Mouse (Mus musculus) hindbrain, embryonic 13.5 days (tissue): ENCODE measurements around the gene Rspo1. TPM values are rescaled to one million over a fixed set of nuclear protein-coding genes. Genes with fewer than 3 reads are reported as not detected.
"Not testable (repeated sequence)": the region's sequence is repeated elsewhere in the genome, so short reads cannot be mapped to it uniquely, and the experiment has no call there.

Source experiments
- ATAC-seq: fragments of 200-750 bp; cut with Nextera tagmentation; 2 replicates; pipeline ENCODE4 v1.8.0; 2017; ENCODE audit warnings: moderate TSS enrichment; ENCODE audit not compliant: low FRiP score
- H3K27ac ChIP-seq: fragments of 300-500 bp; sonication (generic); 2 replicates; pipeline ENCODE4 v1.5.1; 2015; ENCODE audit warnings: inconsistent platforms, mild to moderate bottlenecking, moderate library complexity
- H3K27me3 ChIP-seq: fragments of 300-500 bp; sonication (generic); 2 replicates; pipeline ENCODE4 v1.6.1; 2015; ENCODE audit warnings: mild to moderate bottlenecking, inconsistent platforms
- H3K36me3 ChIP-seq: fragments of 300-500 bp; sonication (generic); 2 replicates; pipeline ENCODE4 v1.6.1; 2015; ENCODE audit warnings: mild to moderate bottlenecking, inconsistent platforms
- H3K4me1 ChIP-seq: fragments of 300-500 bp; sonication (generic); replicated peaks from 2 replicates; pipeline ENCODE4 v1.6.1; 2015; ENCODE audit warnings: inconsistent platforms
- H3K4me2 ChIP-seq: fragments of 300-500 bp; sonication (generic); 2 replicates; pipeline ENCODE4 v1.6.1; 2015; ENCODE audit warnings: inconsistent platforms, mild to moderate bottlenecking, moderate library complexity
- H3K4me3 ChIP-seq: fragments of 300-500 bp; sonication (generic); 2 replicates; pipeline ENCODE4 v1.5.1; 2015; ENCODE audit warnings: mild to moderate bottlenecking, inconsistent platforms
- H3K9ac ChIP-seq: fragments of 300-500 bp; sonication (generic); 2 replicates; pipeline ENCODE4 v1.6.1; 2015; ENCODE audit warnings: mild to moderate bottlenecking, inconsistent platforms
- H3K9me3 ChIP-seq: fragments of 300-500 bp; sonication (generic); 2 replicates; pipeline ENCODE4 v1.6.1; 2016; ENCODE audit warnings: inconsistent platforms
- WGBS: fragments of 180-500 bp; shearing (Covaris S2); methylation state at CpG from one replicate; pipeline ENCODE4 v1.1.7; 2015; 5-methylcytosine and 5-hydroxymethylcytosine counted together
- polyA plus RNA-seq: library from polyadenylated mRNA; unstranded; fragments of >200 nt; fragmentation: Nextera tagmentation; extraction: Ambion mirVana; gene quantifications from 2 replicates; pipeline ENCODE4 v1.2.1, GENCODE M21; 2015

Rspo1 gene
- 2.5 and 4.1 TPM in 2 replicates for polyA plus RNA-seq

- Histone ChIP-seq H3K27me3 (peaks cover 100% of the 10 kb centered on the region), H3K27ac (no peak within 1 kb of the TSS), H3K36me3 (no peaks in the 10 kb centered on the region), H3K9ac (peak within 1 kb of the TSS; percentile 49), H3K9me3 (no peaks in the 10 kb centered on the region), H3K4me1 (peaks cover 40% of the 10 kb centered on the region), H3K4me2 (peak within 1 kb of the TSS; percentile 53), H3K4me3 (peak within 1 kb of the TSS; percentile 39)
- no peak for ATAC-seq
- 2% methylated on average over 42 of the region's 62 CpGs for WGBS
Measured at GRCm38 (mm10) chr4:124985671-124986602, at the start of gene Rspo1. TSS of gene Rspo1 (plus strand) at chr4:124986430.

DNA sequence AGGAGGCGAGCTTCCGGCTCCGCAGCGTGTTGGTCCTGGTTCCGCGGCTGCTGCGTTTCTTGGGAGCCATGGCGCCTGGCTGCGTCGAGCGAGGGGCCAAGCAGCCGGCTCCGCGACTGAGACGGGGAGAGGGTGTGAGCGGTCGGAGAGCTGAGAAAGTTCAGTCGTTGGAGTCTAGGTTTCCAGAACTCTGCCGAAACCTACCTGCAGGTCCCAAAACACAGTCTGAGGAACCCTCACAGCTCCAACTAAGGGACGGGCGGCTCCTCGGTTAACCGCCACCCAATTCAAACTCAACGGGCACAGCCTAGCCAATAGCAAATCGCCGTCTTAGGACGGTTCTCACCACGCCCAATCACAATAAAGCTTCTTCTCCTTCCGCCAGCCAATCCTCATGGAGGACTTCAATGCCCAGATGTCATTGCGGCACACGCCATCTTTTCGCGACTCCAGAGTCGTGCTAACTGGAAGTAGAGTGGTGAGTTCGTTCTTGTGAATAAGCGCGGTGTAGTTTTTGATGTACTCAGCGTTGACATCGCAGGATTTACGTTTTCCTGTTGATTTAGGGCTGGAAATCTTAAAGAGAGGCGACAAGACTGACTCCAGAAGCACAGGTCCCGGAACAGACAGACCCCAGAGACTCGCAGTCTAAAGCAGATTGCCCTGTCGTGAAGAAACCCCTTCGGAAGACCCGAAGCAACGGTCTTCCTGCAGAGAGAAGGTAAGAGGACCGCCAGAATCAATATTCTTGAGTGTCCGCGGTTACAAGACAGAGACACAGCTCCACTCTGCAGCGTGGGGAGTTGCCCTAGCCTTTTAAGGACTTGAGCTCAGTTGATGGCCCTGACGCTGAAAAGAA is 49.4 kb upstream of the Rspo1 start, which contains the start of gene 9930104L06Rik:
TSS of gene 9930104L06Rik (plus strand) at position 436 of the 859 bp plus-strand sequence.
- Histone ChIP-seq H3K27ac (no peak within 1 kb of the TSS), H3K4me3 (peak within 1 kb of the TSS; percentile 61), H3K27me3 (no peaks in the 10 kb centered on the region), H3K9ac (peak within 1 kb of the TSS; percentile 78), H3K4me2 (peak within 1 kb of the TSS; percentile 91), H3K36me3 (peaks cover 30% of the 10 kb centered on the region), H3K4me1 (peaks cover 24% of the 10 kb centered on the region), H3K9me3 (no peaks in the 10 kb centered on the region)
- ATAC-seq: peak; percentile 98
- under 1% methylated on average over 52 of the region's 52 CpGs for WGBS

DNA sequence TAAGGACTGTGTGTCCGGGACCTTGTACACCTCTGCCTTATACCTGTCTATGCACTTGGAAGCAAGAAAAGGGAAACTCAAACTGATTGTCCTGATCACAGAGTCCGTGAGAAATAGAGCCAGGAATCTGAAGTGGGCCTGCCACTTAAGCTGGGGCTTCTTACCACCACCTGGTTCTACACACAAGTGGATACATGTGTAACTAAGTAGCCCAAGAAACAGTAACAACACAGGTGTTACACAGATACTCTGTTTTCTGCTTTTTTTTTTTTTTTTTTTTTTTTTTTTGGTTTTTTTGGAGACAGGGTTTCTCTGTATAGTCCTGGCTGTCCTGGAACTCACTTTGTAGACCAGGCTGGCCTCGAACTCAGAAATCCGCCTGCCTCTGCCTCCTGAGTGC is 47.0 kb upstream of the Rspo1 start, which contains the start of gene Cdca8:
TSS of gene Cdca8 (minus strand) at position 101 of the 400 bp plus-strand sequence.
- not testable (repeated sequence) for H3K9me3 ChIP-seq, ATAC-seq, H3K27ac ChIP-seq, H3K4me3 ChIP-seq, H3K9ac ChIP-seq, H3K27me3 ChIP-seq, H3K4me2 ChIP-seq
- WGBS: 92% methylated on average over 4 of the region's 4 CpGs
- peaks cover 39% of the 10 kb centered on the region for H3K36me3 ChIP-seq
- peaks cover 24% of the 10 kb centered on the region for H3K4me1 ChIP-seq

- Histone ChIP-seq H3K4me3 (no peak overlapping the region), H3K27ac (no peak overlapping the region), H3K9ac (no peak overlapping the region), H3K4me1 (peaks cover 5% of the 10 kb centered on the region), H3K9me3 (no peaks in the 10 kb centered on the region), H3K27me3 (no peaks in the 10 kb centered on the region), H3K4me2 (no peak overlapping the region), H3K36me3 (peaks cover 39% of the 10 kb centered on the region)
- 0 out of 2 replicates have a peak, but pooled peaks have one; percentile 54 for ATAC-seq
- 9% methylated on average over 4 of the region's 4 CpGs for WGBS
Measured at GRCm38 (mm10) chr4:124943022-124943421, 43.2 kb upstream of the Rspo1 start.

- Histone ChIP-seq H3K9me3 (no peaks in the 10 kb centered on the region), H3K9ac (no peak overlapping the region), H3K4me1 (no peaks in the 10 kb centered on the region), H3K27me3 (no peaks in the 10 kb centered on the region), H3K27ac (no peak overlapping the region), H3K4me2 (no peak overlapping the region), H3K36me3 (peaks cover 35% of the 10 kb centered on the region), H3K4me3 (no peak overlapping the region)
- 91% methylated on average over 5 of the region's 5 CpGs for WGBS
- ATAC-seq: no peak
Measured at GRCm38 (mm10) chr4:124943781-124944180, 42.4 kb upstream of the Rspo1 start.

DNA sequence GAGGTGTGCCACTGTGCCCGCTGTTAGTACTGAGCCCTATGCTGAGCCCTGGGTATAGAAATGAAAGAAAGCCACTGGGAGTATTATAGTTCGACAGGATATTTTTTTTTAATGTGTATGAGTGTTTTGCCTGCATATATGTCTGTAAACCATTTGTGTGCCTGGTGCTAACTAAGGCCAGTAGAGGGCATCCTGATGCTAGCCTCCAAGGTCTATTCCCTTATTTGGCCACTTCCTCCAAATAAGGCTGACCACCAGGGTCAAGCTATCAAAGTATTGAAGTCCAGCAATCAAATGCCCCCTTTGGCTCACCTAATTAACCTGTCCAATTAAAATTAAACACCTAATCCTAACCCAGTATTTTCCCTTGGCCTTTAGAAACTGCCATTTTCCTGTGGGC is 41.3 kb upstream of the Rspo1 start:
- Histone ChIP-seq H3K36me3 (peaks cover 25% of the 10 kb centered on the region), H3K27ac (no peak overlapping the region), H3K9ac (no peak overlapping the region), H3K4me2 (no peak overlapping the region), H3K4me3 (no peak overlapping the region), H3K27me3 (no peaks in the 10 kb centered on the region), H3K4me1 (no peaks in the 10 kb centered on the region), H3K9me3 (no peaks in the 10 kb centered on the region)
- WGBS: 55% methylated on average over 2 of the region's 2 CpGs
- ATAC-seq: no peak

DNA sequence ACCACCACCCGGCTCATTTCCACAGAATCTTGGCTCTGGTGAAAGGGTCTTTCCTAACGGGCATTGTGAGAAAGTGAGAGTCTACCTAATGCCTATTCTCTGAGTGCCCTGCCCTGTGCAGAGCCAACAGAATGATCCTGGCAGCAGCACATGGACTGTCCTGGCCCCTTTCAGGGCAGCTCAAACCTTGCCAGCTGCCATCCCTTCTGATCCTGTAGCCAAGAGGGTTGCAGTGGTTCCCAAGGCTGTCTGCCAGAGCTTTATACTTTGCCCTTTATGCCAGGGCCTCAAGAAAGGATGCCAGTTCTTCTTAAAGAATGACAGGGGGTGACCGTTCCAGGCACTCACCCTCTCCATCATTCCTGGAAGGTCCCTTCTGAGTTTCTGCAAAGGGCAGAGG is 36.7 kb upstream of the Rspo1 start:
- Histone ChIP-seq H3K9me3 (no peaks in the 10 kb centered on the region), H3K4me2 (no peak overlapping the region), H3K4me3 (no peak overlapping the region), H3K4me1 (no peaks in the 10 kb centered on the region), H3K27me3 (no peaks in the 10 kb centered on the region), H3K27ac (no peak overlapping the region), H3K36me3 (no peaks in the 10 kb centered on the region; the same call in 1 of the 2 replicates), H3K9ac (no peak overlapping the region)
- no peak for ATAC-seq
- 89% methylated on average over 3 of the region's 3 CpGs for WGBS

DNA sequence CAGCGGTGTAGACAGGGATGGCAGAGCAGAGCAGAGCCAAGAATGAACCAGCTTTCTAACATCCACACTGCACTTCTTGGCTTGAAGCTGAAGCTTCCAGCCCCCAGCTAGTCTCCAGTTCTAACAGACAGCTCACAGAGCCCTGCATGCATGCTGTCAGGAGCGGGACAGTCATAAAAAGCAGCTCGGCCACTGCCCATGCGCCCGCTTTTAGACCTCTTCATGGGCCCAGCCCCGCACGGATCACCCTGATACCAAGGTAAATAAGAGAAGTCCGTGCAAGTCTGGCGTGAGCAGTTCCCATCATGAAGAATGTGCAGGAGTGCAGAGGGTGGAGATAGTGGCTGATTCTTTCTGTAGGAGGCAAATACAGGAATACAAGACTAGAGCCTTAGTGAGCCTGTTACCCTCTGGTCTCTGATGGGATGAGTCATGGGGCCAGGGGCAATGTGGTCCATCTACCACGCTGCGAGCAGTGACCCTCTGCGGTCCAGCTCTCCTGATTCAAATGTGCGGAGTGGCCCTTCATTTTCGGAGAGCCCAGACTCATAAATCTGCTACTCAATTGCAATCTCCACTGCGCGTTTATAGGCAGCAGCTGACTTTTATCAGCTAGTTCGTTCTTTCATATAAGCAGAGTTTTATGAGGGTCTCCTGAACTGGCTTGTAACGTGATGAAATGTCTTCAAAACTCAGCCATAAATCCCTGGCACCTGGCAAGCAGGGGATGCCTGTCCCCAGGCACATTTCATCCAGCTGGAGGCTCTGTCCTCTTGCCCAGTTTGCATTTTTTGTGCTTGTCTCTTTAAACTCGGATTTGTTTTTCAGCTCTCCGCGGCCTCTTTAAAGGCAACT is 35.8 kb upstream of the Rspo1 start:
- 87% methylated on average over 21 of the region's 21 CpGs for WGBS
- no peak overlapping the region for H3K27ac ChIP-seq
- no peak for ATAC-seq
- H3K9me3 ChIP-seq: no peaks in the 10 kb centered on the region
- no peaks in the 10 kb centered on the region for H3K36me3 ChIP-seq
- H3K4me1 ChIP-seq: no peaks in the 10 kb centered on the region
- H3K9ac ChIP-seq: 0 out of 2 replicates have a peak overlapping the region, but pooled peaks have one; percentile 6
- no peak overlapping the region for H3K4me2 ChIP-seq
- H3K27me3 ChIP-seq: no peaks in the 10 kb centered on the region
- H3K4me3 ChIP-seq: no peak overlapping the region

DNA sequence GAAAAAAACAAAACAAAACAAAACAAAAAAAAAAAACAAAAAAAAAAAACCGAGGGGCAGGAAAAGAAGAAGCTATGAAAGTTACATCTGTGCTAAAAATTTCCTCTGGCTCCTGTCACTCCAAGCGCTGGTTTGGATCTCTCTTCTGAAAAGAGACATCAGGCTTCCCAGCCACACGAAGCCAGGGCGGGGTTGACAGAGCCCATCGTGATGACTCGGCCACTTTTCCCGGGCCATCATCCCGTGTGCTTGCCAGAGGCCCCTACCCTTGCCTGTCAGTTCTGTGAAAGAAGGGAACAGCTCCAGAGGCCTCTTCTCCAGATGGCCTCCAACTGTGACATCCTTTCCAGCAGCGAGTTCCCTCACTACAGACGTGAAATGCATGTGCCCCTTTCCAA is 35.2 kb upstream of the Rspo1 start:
- ATAC-seq: no peak
- no peaks in the 10 kb centered on the region for H3K9me3 ChIP-seq
- H3K4me3 ChIP-seq: no peak overlapping the region
- no peak overlapping the region for H3K27ac ChIP-seq
- 49% methylated on average over 10 of the region's 10 CpGs for WGBS
- H3K27me3 ChIP-seq: no peaks in the 10 kb centered on the region
- H3K4me2 ChIP-seq: no peak overlapping the region
- no peaks in the 10 kb centered on the region for H3K36me3 ChIP-seq
- H3K9ac ChIP-seq: no peak overlapping the region
- no peaks in the 10 kb centered on the region for H3K4me1 ChIP-seq

GRCm38 (mm10) chr4:124953546-124953945 is 32.7 kb upstream of the Rspo1 start:
- no peak overlapping the region for H3K27ac ChIP-seq
- no peak overlapping the region for H3K4me2 ChIP-seq
- H3K9ac ChIP-seq: no peak overlapping the region
- H3K36me3 ChIP-seq: no peaks in the 10 kb centered on the region
- no peaks in the 10 kb centered on the region for H3K27me3 ChIP-seq
- ATAC-seq: no peak
- H3K9me3 ChIP-seq: no peaks in the 10 kb centered on the region
- 75% methylated on average over 4 of the region's 4 CpGs for WGBS
- no peaks in the 10 kb centered on the region for H3K4me1 ChIP-seq
- H3K4me3 ChIP-seq: no peak overlapping the region

DNA sequence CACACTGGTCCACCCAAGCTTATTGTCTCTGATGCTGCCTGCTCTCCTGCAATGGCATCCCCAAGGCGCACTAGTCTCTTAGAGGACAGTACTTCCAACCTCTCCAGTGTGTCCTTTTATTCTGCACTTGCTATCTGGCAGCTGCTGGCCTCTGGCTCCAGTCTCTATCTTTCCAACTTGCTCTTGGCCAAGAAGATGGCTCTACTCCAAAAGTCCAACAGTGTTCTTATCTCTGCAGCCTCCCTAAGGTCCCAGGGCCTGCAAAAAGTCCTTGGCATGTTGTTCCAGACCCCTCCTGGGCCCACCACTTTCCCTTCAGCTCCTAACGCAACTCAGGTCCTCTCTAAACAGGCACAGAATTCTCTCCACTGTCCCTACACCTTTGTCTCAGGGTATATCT is 28.9 kb upstream of the Rspo1 start:
- Histone ChIP-seq H3K9ac (no peak overlapping the region), H3K27ac (no peak overlapping the region), H3K4me1 (no peaks in the 10 kb centered on the region), H3K27me3 (no peaks in the 10 kb centered on the region), H3K36me3 (no peaks in the 10 kb centered on the region), H3K4me3 (no peak overlapping the region), H3K9me3 (no peaks in the 10 kb centered on the region), H3K4me2 (no peak overlapping the region)
- no peak for ATAC-seq
- 93% methylated on average over 2 of the region's 2 CpGs for WGBS
